Mouse (Mus musculus) G1E-ER4 (cell line): Measurements from ENCODE around the gene Fbrsl1. TPM values are rescaled to one million over a fixed set of nuclear protein-coding genes. Genes with fewer than 3 reads are reported as not detected.

Source experiments
- GATA1 ChIP-seq: IDR thresholded peaks from one replicate; pipeline ENCODE4 v1.8.0; 2012; ENCODE audit warnings: low read length, inconsistent platforms
- polyA plus RNA-seq: library from polyadenylated mRNA; stranded (reverse); fragments of >175 nt; gene quantifications from 2 replicates; pipeline ENCODE4 v1.2.3, GENCODE M21; 2012

Gene Fbrsl1
- polyA plus RNA-seq, 1 experiment: 117 TPM

- no peak for TF ChIP-seq GATA1
Measured at GRCm38 (mm10) chr5:110401101-110401500, 47.2 kb downstream of the Fbrsl1 start.

- no peak for TF ChIP-seq GATA1
Measured at GRCm38 (mm10) chr5:110395006-110395661, 53.2 kb downstream of the Fbrsl1 start.

DNA sequence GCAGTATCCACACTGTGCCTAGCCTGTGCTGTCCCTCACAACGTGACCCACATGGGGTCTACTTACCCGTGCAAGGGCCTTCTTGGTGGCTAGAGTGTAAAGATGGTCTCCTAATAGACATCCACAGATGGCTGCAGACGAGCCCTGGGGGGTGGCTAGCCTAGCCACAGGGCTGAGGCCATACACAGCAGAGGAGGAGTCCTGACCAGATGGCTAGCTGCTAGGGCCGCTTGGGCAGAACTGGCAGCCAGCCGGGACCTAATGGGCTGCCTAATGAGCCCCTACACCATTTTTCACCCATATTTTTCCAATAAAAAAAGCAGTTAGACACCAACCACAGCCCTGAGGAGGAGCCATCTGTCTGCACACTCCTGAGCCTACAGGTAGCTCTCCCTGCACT is 55.6 kb downstream of the Fbrsl1 start:
- no peak for TF ChIP-seq GATA1

GRCm38 (mm10) chr5:110390631-110391030 is 57.7 kb downstream of the Fbrsl1 start:
- no peak for TF ChIP-seq GATA1

- no peak for TF ChIP-seq GATA1
Measured at GRCm38 (mm10) chr5:110387332-110387731, 61.0 kb downstream of the Fbrsl1 start.

GRCm38 (mm10) chr5:110386371-110387330 is 61.7 kb downstream of the Fbrsl1 start:
- TF ChIP-seq GATA1: no peak

DNA sequence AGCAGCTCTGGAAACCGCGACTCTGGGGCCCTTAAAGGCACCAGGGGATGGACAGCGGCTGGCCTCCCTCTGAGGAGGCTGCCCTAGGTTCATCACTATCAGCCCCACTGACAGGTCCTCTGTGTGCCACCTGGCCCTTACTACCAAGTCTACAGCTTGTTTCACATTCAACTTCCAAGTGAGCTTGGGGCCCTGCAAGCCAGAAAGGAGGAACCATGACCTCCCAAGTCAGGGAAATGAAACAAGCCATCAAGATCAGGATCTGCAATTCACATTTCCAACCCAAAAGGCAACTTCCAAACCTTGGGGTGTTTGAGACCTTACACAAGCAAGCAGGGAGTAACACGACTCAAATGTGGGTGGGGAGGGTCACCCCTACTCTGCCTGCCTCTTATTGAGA is 63.0 kb downstream of the Fbrsl1 start:
- no peak for TF ChIP-seq GATA1

DNA sequence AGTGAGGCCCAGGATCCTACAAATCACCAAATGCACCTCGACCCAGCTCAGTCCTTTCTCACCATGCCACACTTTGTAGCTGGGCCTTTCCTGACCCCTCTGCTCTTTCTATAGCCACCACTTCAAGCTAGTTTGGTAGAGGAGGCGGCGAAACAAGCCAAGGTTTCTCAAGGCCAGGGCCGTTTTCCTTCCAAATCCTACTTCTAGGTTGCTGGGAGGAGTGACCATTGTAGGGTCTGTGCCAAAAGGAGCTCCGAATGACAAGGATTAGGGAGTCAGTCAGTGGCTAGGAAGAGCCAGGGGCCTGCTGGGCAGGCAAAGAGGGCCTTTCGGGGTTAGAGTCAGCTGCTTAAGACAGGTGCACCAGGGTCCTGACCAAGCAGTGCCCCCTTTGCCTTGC is 63.8 kb downstream of the Fbrsl1 start:
- TF ChIP-seq GATA1: no peak

- no peak for TF ChIP-seq GATA1
Measured at GRCm38 (mm10) chr5:110379823-110380222, 68.5 kb downstream of the Fbrsl1 start.

- TF ChIP-seq GATA1: no peak
Measured at GRCm38 (mm10) chr5:110379086-110379485, 69.2 kb downstream of the Fbrsl1 start.

DNA sequence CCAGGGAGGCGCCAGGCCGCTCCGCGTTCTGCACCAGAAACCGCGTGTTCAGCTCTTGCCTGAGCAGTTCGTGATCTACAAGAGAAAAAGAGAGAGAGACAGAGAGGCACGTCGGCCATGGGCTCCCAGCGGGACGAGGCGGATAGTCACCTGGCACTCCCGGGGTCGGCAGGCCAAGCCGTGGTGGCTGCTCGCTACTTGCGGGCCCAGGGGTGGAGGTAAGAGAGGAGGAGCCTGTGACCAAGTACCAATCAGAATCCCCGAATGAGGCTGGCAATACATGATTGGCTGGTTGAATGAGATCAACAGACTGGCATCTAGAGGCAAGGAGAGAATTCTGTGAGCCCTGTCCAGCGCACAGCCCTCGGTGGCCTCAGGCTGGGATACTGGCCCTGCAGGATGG is 70.1 kb downstream of the Fbrsl1 start:
- no peak for TF ChIP-seq GATA1

DNA sequence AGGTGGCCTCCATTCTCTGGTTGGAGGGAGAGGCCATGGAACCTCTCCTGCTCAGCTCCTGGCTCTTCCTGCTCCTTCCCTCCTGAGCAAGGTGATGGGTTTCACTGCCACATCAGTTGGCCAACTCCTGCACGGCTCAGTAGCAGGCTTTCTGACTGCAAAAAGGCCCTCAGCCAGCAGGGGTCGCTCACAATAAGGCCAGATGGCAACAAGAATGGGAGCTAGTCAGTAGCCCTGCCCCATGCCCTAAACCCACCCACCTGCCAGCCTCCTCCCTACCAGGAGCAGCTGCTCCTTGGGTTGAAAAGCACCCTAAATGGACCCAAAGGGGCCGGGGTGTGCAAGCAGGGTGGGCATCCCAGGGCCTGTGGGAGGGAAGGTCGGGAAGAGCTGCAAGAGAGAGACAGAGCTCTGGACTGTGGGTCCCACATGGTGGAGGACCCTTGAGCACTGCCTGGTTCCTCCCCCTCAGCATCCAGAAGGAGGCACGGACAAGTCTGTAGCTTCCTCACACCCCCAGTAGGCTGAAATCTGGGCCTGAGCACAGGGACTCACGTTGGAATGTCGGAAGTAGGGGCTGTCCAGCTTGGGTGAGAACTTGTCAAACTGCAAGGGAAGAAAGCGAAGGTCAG is 71.4 kb downstream of the Fbrsl1 start:
- TF ChIP-seq GATA1: no peak

DNA sequence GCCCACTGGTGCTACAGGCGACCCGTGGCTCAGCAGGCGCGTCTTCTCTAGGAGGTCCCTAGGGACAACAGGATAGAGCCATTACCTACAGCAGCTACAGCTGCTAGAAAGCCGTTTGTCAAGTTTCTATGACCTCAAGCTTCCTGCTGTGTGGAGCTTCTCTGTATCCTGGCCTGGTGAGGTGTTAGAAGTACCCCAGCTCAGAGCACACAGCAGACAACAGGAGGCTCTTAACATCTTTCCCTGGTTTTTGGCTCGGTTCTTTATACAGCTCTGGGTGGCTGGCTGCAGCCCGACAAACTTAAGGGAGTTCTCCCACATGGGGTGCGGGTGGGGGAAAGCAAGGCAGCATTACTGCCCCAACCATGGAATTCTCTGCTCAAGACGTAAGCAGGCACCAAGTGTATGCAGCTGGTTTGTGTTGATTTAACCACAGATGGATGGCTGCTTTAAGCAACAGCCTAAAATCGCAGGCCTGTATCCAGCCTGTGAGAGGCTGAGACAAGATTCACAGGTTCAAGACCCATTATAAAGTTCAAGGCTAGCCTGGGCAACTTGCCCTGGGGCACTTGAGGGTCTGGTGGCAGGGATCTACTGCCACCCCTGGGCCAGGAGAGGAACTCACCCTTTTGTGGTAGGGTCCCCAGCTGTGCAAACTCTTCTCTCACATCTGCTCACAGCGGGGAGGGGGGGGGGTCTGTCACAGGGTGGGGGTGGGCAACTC is 84.3 kb downstream of the Fbrsl1 start:
- no peak for TF ChIP-seq GATA1

- no peak for TF ChIP-seq GATA1
Measured at GRCm38 (mm10) chr5:110363179-110363821, 85.0 kb downstream of the Fbrsl1 start.

GRCm38 (mm10) chr5:110362813-110363178 is 85.5 kb downstream of the Fbrsl1 start:
- no peak for TF ChIP-seq GATA1

GRCm38 (mm10) chr5:110361465-110361864 is 86.8 kb downstream of the Fbrsl1 start:
- no peak for TF ChIP-seq GATA1
